Mouse (Mus musculus): ENCODE results near the gene Hist1h4m. TPM values are rescaled to one million over a fixed set of nuclear protein-coding genes. Genes with fewer than 3 reads are reported as not detected.

Gene Hist1h4m
- polyA plus RNA-seq, 1 experiment from 2014 or later = not detected

DNA sequence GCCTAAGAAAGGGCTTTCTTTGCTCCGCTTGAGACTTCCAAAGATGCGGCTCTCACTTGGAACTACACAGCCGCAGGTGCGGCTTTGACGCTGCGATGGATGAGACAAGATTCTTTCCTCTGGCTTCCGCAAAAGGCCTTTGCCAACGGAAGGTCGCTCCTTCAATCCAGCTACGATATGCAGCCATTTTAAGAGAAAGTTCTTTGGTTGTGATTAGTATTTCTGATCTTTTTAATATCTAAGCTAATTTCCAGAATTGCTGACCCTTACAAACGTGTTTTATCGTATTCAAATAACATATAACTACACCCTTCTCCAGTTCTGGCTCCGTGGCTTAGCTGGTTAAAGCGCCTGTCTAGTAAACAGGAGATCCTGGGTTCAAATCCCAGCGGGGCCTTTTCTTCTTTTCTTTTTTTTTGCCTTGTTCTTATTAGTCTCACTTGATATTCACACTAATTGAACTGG lies 44.2 kb downstream of the Hist1h4m start:
- no peaks in the 10 kb centered on the region for H3K9me3 ChIP-seq (ENCODE audit: control insufficient read depth, low read length)
- H3K27ac ChIP-seq (ENCODE audit: low read depth, low read length) = no peak overlapping the region
- no peaks in the 10 kb centered on the region for H3K36me3 ChIP-seq (ENCODE audit: control insufficient read depth, insufficient read depth, low read length)
- H3K4me2 ChIP-seq (replicated peaks; ENCODE audit: low read depth, low read length) = peak overlapping the region; percentile 44
- under 1% methylated on average over 15 of the region's 15 CpGs for WGBS
- H3K9ac ChIP-seq (ENCODE audit: low read depth, low read length) = peak overlapping the region; percentile 42; the same call in 1 of the 2 replicates
- H3K4me3 ChIP-seq (ENCODE audit: low read length) = peak overlapping the region; percentile 46
- no peaks in the 10 kb centered on the region for H3K4me1 ChIP-seq (ENCODE audit: control insufficient read depth, insufficient read depth, low read length)
- no peaks in the 10 kb centered on the region for H3K27me3 ChIP-seq (ENCODE audit: control insufficient read depth, insufficient read depth, low read length)
- peak; percentile 44; the same call in 1 of the 2 replicates for ATAC-seq (ENCODE audit: low FRiP score, low TSS enrichment)

DNA sequence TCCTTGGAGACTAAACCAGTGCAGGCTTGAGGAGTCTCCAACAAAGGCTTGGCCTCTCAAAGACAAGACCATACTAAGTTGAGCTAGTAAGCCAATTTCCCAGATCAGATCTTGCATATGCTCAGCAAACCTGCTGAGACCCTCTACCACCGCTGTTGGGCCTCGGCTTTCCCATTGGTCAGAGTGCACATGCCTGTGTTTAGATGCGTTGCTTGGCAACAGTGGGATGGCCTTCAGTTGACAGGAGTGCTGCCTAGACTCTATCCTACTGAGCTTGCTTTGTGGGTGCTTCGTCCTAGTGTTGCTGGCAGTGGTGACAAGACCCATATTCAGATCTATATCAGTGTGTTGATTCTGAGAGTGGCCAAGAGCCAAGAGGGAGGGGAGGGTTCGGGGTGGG lies 50.1 kb downstream of the Hist1h4m start:
- no peak for ATAC-seq (ENCODE audit: low FRiP score, low TSS enrichment)
- no peak overlapping the region for H3K4me2 ChIP-seq (replicated peaks; ENCODE audit: low read depth, low read length)
- WGBS = 17% methylated on average over 5 of the region's 5 CpGs

More for the DNA sequence above, 50.1 kb downstream of the Hist1h4m start:
- H3K4me1 ChIP-seq (ENCODE audit: control insufficient read depth, insufficient read depth, low read length) = no peaks in the 10 kb centered on the region
- H3K27ac ChIP-seq (ENCODE audit: low read depth, low read length) = no peak overlapping the region
- H3K36me3 ChIP-seq (ENCODE audit: control insufficient read depth, insufficient read depth, low read length) = no peaks in the 10 kb centered on the region
- H3K4me3 ChIP-seq (ENCODE audit: low read length) = no peak overlapping the region
- no peak overlapping the region for H3K9ac ChIP-seq (ENCODE audit: low read depth, low read length)
- H3K27me3 ChIP-seq (ENCODE audit: control insufficient read depth, insufficient read depth, low read length) = no peaks in the 10 kb centered on the region
- H3K9me3 ChIP-seq (ENCODE audit: control insufficient read depth, low read length) = no peaks in the 10 kb centered on the region

Small RNA genes lying within 50 kb of the gene (microRNA-seq; reads per million reads assigned to microRNA genes)
- not detected for gene Gm19658
- not detected for gene Gm44346
- not detected for gene Gm44466

Other genes starting within 250 kb of the Hist1h4m start
- gene Olfr1364, start 230.0 kb upstream of the Hist1h4m start, polyA plus RNA-seq (2014; fragmentation: Nextera tagmentation; extraction: Ambion mirVana) = not detected in 2 replicates
- not detected in 2 replicates for gene Olfr1362, start 197.7 kb upstream of the Hist1h4m start, polyA plus RNA-seq (2014; fragmentation: Nextera tagmentation; extraction: Ambion mirVana)
- gene Olfr11, start 169.2 kb upstream of the Hist1h4m start, polyA plus RNA-seq (2014; fragmentation: Nextera tagmentation; extraction: Ambion mirVana) = 0.07 TPM in 1 of 2 replicates, not detected in the other
- not detected in 2 replicates for gene Olfr1361, start 148.4 kb upstream of the Hist1h4m start, polyA plus RNA-seq (2014; fragmentation: Nextera tagmentation; extraction: Ambion mirVana)
- not detected in 2 replicates for gene Olfr1360, start 134.3 kb upstream of the Hist1h4m start, polyA plus RNA-seq (2014; fragmentation: Nextera tagmentation; extraction: Ambion mirVana)
- not detected in 2 replicates for gene Olfr1359, start 113.6 kb upstream of the Hist1h4m start, polyA plus RNA-seq (2014; fragmentation: Nextera tagmentation; extraction: Ambion mirVana)
- gene Hist1h2bl, start 95.6 kb upstream of the Hist1h4m start, polyA plus RNA-seq (2014; fragmentation: Nextera tagmentation; extraction: Ambion mirVana) = 3.3 and 5.5 TPM in 2 replicates
- gene Hist1h2ai, start 95.3 kb upstream of the Hist1h4m start, polyA plus RNA-seq (2014; fragmentation: Nextera tagmentation; extraction: Ambion mirVana) = 28.1 and 88.2 TPM in 2 replicates
- 11.7 and 35.9 TPM in 2 replicates for gene Hist1h3h, start 94.1 kb upstream of the Hist1h4m start, polyA plus RNA-seq (2014; fragmentation: Nextera tagmentation; extraction: Ambion mirVana)
- gene Hist1h2bm, start 89.7 kb upstream of the Hist1h4m start, polyA plus RNA-seq (2014; fragmentation: Nextera tagmentation; extraction: Ambion mirVana) = 6.8 and 12.6 TPM in 2 replicates
- 2.4 and 2.6 TPM in 2 replicates for gene Hist1h4j, start 76.7 kb upstream of the Hist1h4m start, polyA plus RNA-seq (2014; fragmentation: Nextera tagmentation; extraction: Ambion mirVana)
- 2.9 and 7.8 TPM in 2 replicates for gene Hist1h4k, start 61.2 kb upstream of the Hist1h4m start, polyA plus RNA-seq (2014; fragmentation: Nextera tagmentation; extraction: Ambion mirVana)
- gene Hist1h2ak, start 57.9 kb upstream of the Hist1h4m start, polyA plus RNA-seq (2014; fragmentation: Nextera tagmentation; extraction: Ambion mirVana) = 18.5 and 21.7 TPM in 2 replicates
- gene Hist1h2bn, start 57.6 kb upstream of the Hist1h4m start, polyA plus RNA-seq (2014; fragmentation: Nextera tagmentation; extraction: Ambion mirVana) = 2.0 and 11.0 TPM in 2 replicates
- 18.8 and 27.0 TPM in 2 replicates for gene Hist1h1b, start 31.1 kb upstream of the Hist1h4m start, polyA plus RNA-seq (2014; fragmentation: Nextera tagmentation; extraction: Ambion mirVana)
- gene Hist1h3i, start 28.4 kb upstream of the Hist1h4m start, polyA plus RNA-seq (2014; fragmentation: Nextera tagmentation; extraction: Ambion mirVana) = 212 and 289 TPM in 2 replicates
- gene Hist1h2an, start 24.5 kb upstream of the Hist1h4m start, polyA plus RNA-seq (2014; fragmentation: Nextera tagmentation; extraction: Ambion mirVana) = 11.0 and 12.2 TPM in 2 replicates
- 1.9 and 4.3 TPM in 2 replicates for gene Hist1h2bp, start 24.3 kb upstream of the Hist1h4m start, polyA plus RNA-seq (2014; fragmentation: Nextera tagmentation; extraction: Ambion mirVana)
- gene Hist1h2bq, start 1.5 kb upstream of the Hist1h4m start, polyA plus RNA-seq (2014; fragmentation: Nextera tagmentation; extraction: Ambion mirVana) = 25.4 and 40.2 TPM in 2 replicates
- 2.5 TPM in 1 of 2 replicates, not detected in the other for gene Hist1h2ao, start 1.3 kb upstream of the Hist1h4m start, polyA plus RNA-seq (2014; fragmentation: Nextera tagmentation; extraction: Ambion mirVana)
- 23.1 and 41.1 TPM in 2 replicates for gene Hist1h4n, start 20.4 kb downstream of the Hist1h4m start, polyA plus RNA-seq (2014; fragmentation: Nextera tagmentation; extraction: Ambion mirVana)
- gene Hist1h2ap, start 21.8 kb downstream of the Hist1h4m start, polyA plus RNA-seq (2014; fragmentation: Nextera tagmentation; extraction: Ambion mirVana) = 4,540 and 6,439 TPM in 2 replicates
- 27.1 and 42.5 TPM in 2 replicates for gene Hist1h2br, start 22.0 kb downstream of the Hist1h4m start, polyA plus RNA-seq (2014; fragmentation: Nextera tagmentation; extraction: Ambion mirVana)
- gene Zfp184, start 133.3 kb downstream of the Hist1h4m start, polyA plus RNA-seq (2014; fragmentation: Nextera tagmentation; extraction: Ambion mirVana) = 15.5 and 17.9 TPM in 2 replicates
- 0.36 TPM in 1 of 2 replicates, not detected in the other for gene Pom121l2, start 169.4 kb downstream of the Hist1h4m start, polyA plus RNA-seq (2014; fragmentation: Nextera tagmentation; extraction: Ambion mirVana)
- not detected in 2 replicates for gene Prss16, start 198.0 kb downstream of the Hist1h4m start, polyA plus RNA-seq (2014; fragmentation: Nextera tagmentation; extraction: Ambion mirVana)
- gene Hist1h2ah, start 223.8 kb downstream of the Hist1h4m start, polyA plus RNA-seq (2014; fragmentation: Nextera tagmentation; extraction: Ambion mirVana) = 8.6 and 14.9 TPM in 2 replicates
- gene Hist1h2bk, start 224.1 kb downstream of the Hist1h4m start, polyA plus RNA-seq (2014; fragmentation: Nextera tagmentation; extraction: Ambion mirVana) = 14.1 and 26.0 TPM in 2 replicates
- gene Hist1h4i, start 229.6 kb downstream of the Hist1h4m start, polyA plus RNA-seq (2014; fragmentation: Nextera tagmentation; extraction: Ambion mirVana) = 33.2 and 38.0 TPM in 2 replicates
- gene Hist1h2ag, start 231.2 kb downstream of the Hist1h4m start, polyA plus RNA-seq (2014; fragmentation: Nextera tagmentation; extraction: Ambion mirVana) = 81.2 and 125 TPM in 2 replicates
- gene Hist1h2bj, start 231.5 kb downstream of the Hist1h4m start, polyA plus RNA-seq (2014; fragmentation: Nextera tagmentation; extraction: Ambion mirVana) = 18.7 and 33.9 TPM in 2 replicates